Mouse (Mus musculus): ENCODE data around the gene Hoxd9. TPM values are rescaled to one million over a fixed set of nuclear protein-coding genes. Genes with fewer than 3 reads are reported as not detected.

The Hoxd9 gene
- polyA plus RNA-seq, 1 experiment from 2014 or later = 0.15 TPM

DNA sequence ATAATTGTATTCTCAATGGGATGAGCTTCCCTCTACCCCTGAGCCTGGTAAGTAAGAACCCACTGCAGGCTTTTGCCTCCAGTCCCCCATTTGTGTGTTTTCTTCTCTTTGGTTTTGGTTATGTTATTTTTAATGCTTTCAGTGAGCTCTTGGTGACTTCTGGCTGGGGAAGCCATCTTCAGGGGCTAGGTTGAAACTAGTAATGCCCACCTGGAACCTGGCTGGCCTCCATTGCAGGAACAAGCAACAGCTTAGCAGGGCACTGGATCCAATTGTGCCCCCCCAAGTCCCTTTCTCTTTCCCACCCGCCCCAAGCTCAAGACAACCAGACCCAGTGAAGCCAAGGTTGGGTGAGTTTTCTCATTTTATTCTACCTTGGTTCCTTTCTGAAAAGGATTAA lies 2.1 kb upstream of the Hoxd9 start:
- Histone ChIP-seq H3K4me1 (replicated peaks) (peaks cover 20% of the 10 kb centered on the region), H3K27me3 (peaks cover 99% of the 10 kb centered on the region), H3K4me2 (no peak overlapping the region), H3K4me3 (no peak overlapping the region), H3K36me3 (no peaks in the 10 kb centered on the region), H3K9ac (no peak overlapping the region), H3K9me3 (replicated peaks) (no peaks in the 10 kb centered on the region), H3K27ac (no peak overlapping the region)
- ATAC-seq (replicated peaks; ENCODE audit: insufficient number of reproducible peaks, insufficient read depth, low FRiP score, low read depth) = no peak
- 10% methylated on average over 1 of the region's 1 CpGs for WGBS

GRCm38 (mm10) chr2:74695813-74696430 lies 1.6 kb upstream of the Hoxd9 start:
- peaks cover 20% of the 10 kb centered on the region for H3K4me1 ChIP-seq (replicated peaks)

DNA sequence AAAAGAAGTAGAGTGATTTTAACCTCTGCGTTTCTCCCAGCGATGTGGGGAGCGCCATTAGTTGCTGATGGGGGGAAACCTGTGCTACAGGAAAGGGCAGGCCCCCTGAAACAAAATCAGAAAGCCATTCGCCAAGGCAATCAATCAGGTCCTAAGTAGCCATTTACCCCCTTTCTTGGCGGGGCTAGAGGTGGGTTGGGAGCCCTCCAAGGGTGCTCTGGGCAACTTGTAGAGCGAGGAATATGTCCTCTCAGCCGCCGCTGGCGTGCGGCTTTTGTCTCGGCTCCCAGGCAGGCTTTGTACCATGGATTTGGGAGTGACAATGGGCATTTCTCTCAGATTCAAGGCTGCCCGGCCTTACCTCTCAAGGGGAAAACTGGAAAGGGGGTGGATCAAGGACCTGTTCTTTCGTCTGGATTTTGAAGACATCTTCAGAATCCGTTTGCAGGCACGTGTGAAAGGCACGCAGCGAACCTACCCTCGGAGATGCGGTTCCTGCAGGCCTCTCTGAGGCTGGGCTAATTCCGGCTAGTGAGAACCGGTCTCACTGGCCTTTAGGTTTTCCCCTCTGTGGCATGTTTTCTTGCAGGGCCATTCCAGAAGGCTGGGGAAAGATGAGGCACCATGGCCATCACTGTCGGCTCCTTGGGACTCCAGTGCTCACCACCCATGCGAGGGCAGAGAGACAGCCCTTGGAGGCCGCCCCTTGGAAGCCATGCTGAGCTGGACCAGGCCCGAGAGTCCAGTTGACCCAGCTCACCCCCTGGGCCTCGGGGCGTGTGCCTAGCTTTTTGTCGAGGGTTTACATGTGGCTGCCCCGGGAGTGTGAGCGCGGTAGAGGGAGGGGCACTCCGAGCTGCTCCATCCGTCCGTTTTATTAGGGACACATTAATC lies 838 bp upstream of the Hoxd9 start:
- H3K4me1 ChIP-seq (replicated peaks) = peaks cover 16% of the 10 kb centered on the region
- no peak overlapping the region for H3K4me3 ChIP-seq
- ATAC-seq (replicated peaks; ENCODE audit: insufficient number of reproducible peaks, insufficient read depth, low FRiP score, low read depth) = no peak
- no peaks in the 10 kb centered on the region for H3K36me3 ChIP-seq
- 5% methylated on average over 34 of the region's 34 CpGs for WGBS
- no peak overlapping the region for H3K27ac ChIP-seq
- H3K9ac ChIP-seq = no peak overlapping the region
- no peak overlapping the region for H3K4me2 ChIP-seq
- peaks cover 100% of the 10 kb centered on the region for H3K27me3 ChIP-seq
- no peaks in the 10 kb centered on the region for H3K9me3 ChIP-seq (replicated peaks)

More at GRCm38 (mm10) chr2:74695813-74696430, 1.6 kb upstream of the Hoxd9 start:
- Histone ChIP-seq H3K9ac (no peak overlapping the region), H3K4me2 (no peak overlapping the region), H3K36me3 (no peaks in the 10 kb centered on the region), H3K9me3 (replicated peaks) (no peaks in the 10 kb centered on the region), H3K4me3 (no peak overlapping the region), H3K27ac (no peak overlapping the region), H3K27me3 (peaks cover 100% of the 10 kb centered on the region)
- ATAC-seq (replicated peaks; ENCODE audit: insufficient number of reproducible peaks, insufficient read depth, low FRiP score, low read depth) = no peak
- WGBS = 5% methylated on average over 7 of the region's 7 CpGs

- H3K27me3 ChIP-seq = peaks cover 99% of the 10 kb centered on the region
- H3K4me2 ChIP-seq = peak overlapping the region; percentile 64
- no peak overlapping the region for H3K27ac ChIP-seq
- H3K9me3 ChIP-seq (replicated peaks) = no peaks in the 10 kb centered on the region
- ATAC-seq (replicated peaks; ENCODE audit: insufficient number of reproducible peaks, insufficient read depth, low FRiP score, low read depth) = no peak
- H3K9ac ChIP-seq = no peak overlapping the region
- H3K36me3 ChIP-seq = no peaks in the 10 kb centered on the region
- H3K4me3 ChIP-seq = peak overlapping the region; percentile 44
- peaks cover 14% of the 10 kb centered on the region for H3K4me1 ChIP-seq (replicated peaks)
- under 1% methylated on average over 67 of the region's 86 CpGs for WGBS
Observed at GRCm38 (mm10) chr2:74698201-74699052, 900 bp downstream of the Hoxd9 start.

GRCm38 (mm10) chr2:74699053-74699430 lies 1.5 kb downstream of the Hoxd9 start:
- 0 out of 2 replicates have a peak overlapping the region, but pooled peaks have one; percentile 64 for H3K4me2 ChIP-seq
- H3K4me1 ChIP-seq (replicated peaks) = peaks cover 14% of the 10 kb centered on the region
- H3K27ac ChIP-seq = no peak overlapping the region
- H3K9me3 ChIP-seq (replicated peaks) = no peaks in the 10 kb centered on the region
- WGBS = 3% methylated on average over 17 of the region's 17 CpGs
- H3K4me3 ChIP-seq = no peak overlapping the region; the same call in 1 of the 2 replicates
- H3K9ac ChIP-seq = no peak overlapping the region
- peaks cover 99% of the 10 kb centered on the region for H3K27me3 ChIP-seq
- no peak for ATAC-seq (replicated peaks; ENCODE audit: insufficient number of reproducible peaks, insufficient read depth, low FRiP score, low read depth)
- H3K36me3 ChIP-seq = no peaks in the 10 kb centered on the region

DNA sequence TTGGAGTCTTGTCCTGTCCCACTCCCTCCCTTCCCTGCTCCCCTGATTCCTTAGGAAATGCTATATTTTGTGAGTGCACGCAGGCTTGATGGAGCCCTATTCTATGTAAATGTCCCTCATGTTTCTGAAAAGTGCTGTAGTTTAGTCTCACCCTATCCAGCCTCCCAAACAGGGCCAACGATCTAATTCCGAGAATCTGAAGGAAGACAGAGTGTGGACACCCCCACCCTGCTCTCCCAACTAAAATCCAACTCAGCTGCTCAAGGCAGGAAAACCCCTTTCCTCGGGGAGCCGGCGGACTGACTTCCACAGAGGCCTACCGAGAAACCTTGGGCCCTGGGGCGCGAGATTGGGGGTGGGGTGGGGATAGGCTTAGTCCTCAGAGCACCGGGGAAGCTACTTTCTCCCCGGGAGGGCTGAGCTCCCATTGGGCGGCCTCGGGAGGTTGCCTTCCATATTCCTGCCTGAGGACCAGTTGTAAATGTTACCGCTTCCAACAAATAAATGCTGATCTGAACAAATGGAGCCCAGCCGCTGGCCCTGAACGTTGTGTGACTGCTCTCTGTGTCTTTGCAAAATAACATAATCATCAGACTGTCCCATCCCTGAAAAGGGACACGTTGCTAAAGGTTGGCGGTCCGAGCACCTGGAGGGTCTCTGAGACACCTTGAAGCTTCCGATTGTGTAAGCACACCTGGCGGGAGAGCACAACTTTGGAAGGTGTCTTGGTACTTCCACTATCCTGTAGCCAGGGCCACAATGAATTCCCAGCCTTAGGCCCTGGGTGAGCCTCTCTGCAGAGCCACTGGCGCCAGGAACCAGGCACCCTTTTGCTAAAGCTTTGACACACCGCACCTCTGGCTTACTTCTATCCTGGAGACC lies 2.4 kb downstream of the Hoxd9 start:
- WGBS = 6% methylated on average over 23 of the region's 23 CpGs

GRCm38 (mm10) chr2:74700546-74701112 lies 3.1 kb downstream of the Hoxd9 start:
- no peak for ATAC-seq (replicated peaks; ENCODE audit: insufficient number of reproducible peaks, insufficient read depth, low FRiP score, low read depth)
- H3K9ac ChIP-seq = no peak overlapping the region
- no peak overlapping the region for H3K4me2 ChIP-seq
- H3K9me3 ChIP-seq (replicated peaks) = no peaks in the 10 kb centered on the region
- H3K4me3 ChIP-seq = no peak overlapping the region
- peaks cover 99% of the 10 kb centered on the region for H3K27me3 ChIP-seq
- H3K27ac ChIP-seq = no peak overlapping the region
- no peaks in the 10 kb centered on the region for H3K36me3 ChIP-seq
- peaks cover 27% of the 10 kb centered on the region for H3K4me1 ChIP-seq (replicated peaks)
- 7% methylated on average over 22 of the region's 22 CpGs for WGBS

More for the DNA sequence above, 2.4 kb downstream of the Hoxd9 start:
- H3K4me1 ChIP-seq (replicated peaks) = peaks cover 19% of the 10 kb centered on the region
- ATAC-seq (replicated peaks; ENCODE audit: insufficient number of reproducible peaks, insufficient read depth, low FRiP score, low read depth) = no peak
- H3K9ac ChIP-seq = no peak overlapping the region
- H3K4me3 ChIP-seq = no peak overlapping the region
- H3K9me3 ChIP-seq (replicated peaks) = no peaks in the 10 kb centered on the region
- peaks cover 99% of the 10 kb centered on the region for H3K27me3 ChIP-seq
- no peak overlapping the region for H3K4me2 ChIP-seq
- H3K27ac ChIP-seq = no peak overlapping the region
- no peaks in the 10 kb centered on the region for H3K36me3 ChIP-seq

GRCm38 (mm10) chr2:74701949-74702819 lies 4.7 kb downstream of the Hoxd9 start:
- Histone ChIP-seq H3K9me3 (replicated peaks) (no peaks in the 10 kb centered on the region), H3K4me1 (replicated peaks) (peaks cover 28% of the 10 kb centered on the region), H3K9ac (no peak overlapping the region), H3K4me3 (no peak overlapping the region), H3K27me3 (peaks cover 98% of the 10 kb centered on the region), H3K4me2 (no peak overlapping the region), H3K27ac (no peak overlapping the region), H3K36me3 (no peaks in the 10 kb centered on the region)
- WGBS = 14% methylated on average over 17 of the region's 17 CpGs
- ATAC-seq (replicated peaks; ENCODE audit: insufficient number of reproducible peaks, insufficient read depth, low FRiP score, low read depth) = no peak

- Histone ChIP-seq H3K4me1 (replicated peaks) (peaks cover 24% of the 10 kb centered on the region), H3K27me3 (peaks cover 98% of the 10 kb centered on the region), H3K4me2 (no peak overlapping the region), H3K9me3 (replicated peaks) (no peaks in the 10 kb centered on the region), H3K27ac (no peak overlapping the region), H3K4me3 (no peak overlapping the region), H3K36me3 (no peaks in the 10 kb centered on the region), H3K9ac (no peak overlapping the region)
- ATAC-seq (replicated peaks; ENCODE audit: insufficient number of reproducible peaks, insufficient read depth, low FRiP score, low read depth) = no peak
- 31% methylated on average over 6 of the region's 6 CpGs for WGBS
Observed at GRCm38 (mm10) chr2:74702820-74703219, 5.3 kb downstream of the Hoxd9 start.

All from heart, embryonic 15.5 days (tissue).